Mouse (Mus musculus) embryonic facial prominence, embryonic 11.5 days (tissue): ENCODE measurements around the gene Pkp2. TPM values are rescaled to one million over a fixed set of nuclear protein-coding genes. Genes with fewer than 3 reads are reported as not detected.

Experiments
- ATAC-seq: fragments of 200-750 bp; cut with Nextera tagmentation; replicated peaks from 2 replicates; pipeline ENCODE4 v1.8.0; 2017; ENCODE audit warnings: low read depth; ENCODE audit not compliant: insufficient number of reproducible peaks, low FRiP score, low TSS enrichment
- DNase-seq: peaks from one replicate; pipeline ENCODE4 v3.0.0-alpha.2; 2015; ENCODE audit warnings: low spot score
- H3K27ac ChIP-seq: fragments of 300-500 bp; sonication (generic); replicated peaks from 2 replicates; pipeline ENCODE4 v1.5.1; 2014; ENCODE audit warnings: mild to moderate bottlenecking, low read depth, low read length, control low read depth
- H3K27me3 ChIP-seq: fragments of 300-500 bp; sonication (generic); 2 replicates; pipeline ENCODE4 v1.6.1; 2014; ENCODE audit warnings: mild to moderate bottlenecking, low read length, moderate library complexity, mixed read lengths; ENCODE audit not compliant: control insufficient read depth, insufficient read depth
- H3K36me3 ChIP-seq: fragments of 300-500 bp; sonication (generic); replicated peaks from 2 replicates; pipeline ENCODE4 v1.6.1; 2014; ENCODE audit warnings: low read depth, mild to moderate bottlenecking, low read length, moderate library complexity, mixed read lengths; ENCODE audit not compliant: control insufficient read depth, insufficient read depth
- H3K4me1 ChIP-seq: fragments of 300-500 bp; sonication (generic); 2 replicates; pipeline ENCODE4 v1.6.1; 2014; ENCODE audit warnings: low read length, mixed read lengths; ENCODE audit not compliant: control insufficient read depth, insufficient read depth
- H3K4me2 ChIP-seq: fragments of 300-500 bp; sonication (generic); 2 replicates; pipeline ENCODE4 v1.6.1; 2014; ENCODE audit warnings: low read depth, mild to moderate bottlenecking, control low read depth, low read length, moderate library complexity
- H3K4me3 ChIP-seq: fragments of 300-500 bp; sonication (generic); 2 replicates; pipeline ENCODE4 v1.5.1; 2014; ENCODE audit warnings: low read depth, low read length, control low read depth
- H3K9ac ChIP-seq: fragments of 300-500 bp; sonication (generic); replicated peaks from 2 replicates; pipeline ENCODE4 v1.6.1; 2014; ENCODE audit warnings: mild to moderate bottlenecking, control low read depth, low read length
- H3K9me3 ChIP-seq: fragments of 300-500 bp; sonication (generic); replicated peaks from 2 replicates; pipeline ENCODE4 v1.6.1; 2016; ENCODE audit warnings: mild to moderate bottlenecking, low read length, inconsistent platforms, mixed read lengths; ENCODE audit not compliant: control insufficient read depth
- WGBS: fragments of 180-500 bp; shearing (Covaris S2); extraction: QIAGEN DNeasy Blood & Tissue Kit; methylation state at CpG from one replicate; pipeline ENCODE4 v1.1.7; 2014; 5-methylcytosine and 5-hydroxymethylcytosine counted together
- polyA plus RNA-seq: library from polyadenylated mRNA; unstranded; fragments of >200 nt; fragmentation: Nextera tagmentation; extraction: Ambion mirVana; gene quantifications from 2 replicates; pipeline ENCODE4 v1.2.1, GENCODE M21; 2014

Gene Pkp2
- polyA plus RNA-seq, 1 experiment from 2014 or later, result 5.1 TPM

- Histone ChIP-seq H3K4me3 (no peak overlapping the region), H3K9me3 (no peaks in the 10 kb centered on the region), H3K27ac (no peak overlapping the region), H3K36me3 (no peaks in the 10 kb centered on the region), H3K4me2 (no peak overlapping the region), H3K27me3 (no peaks in the 10 kb centered on the region), H3K9ac (no peak overlapping the region), H3K4me1 (no peaks in the 10 kb centered on the region)
- ATAC-seq (no peak), DNase-seq (no peak)
- 67% methylated on average over 2 of the region's 2 CpGs for whole genome bisulfite sequencing
Measured at GRCm38 (mm10) chr16:16244711-16245110, 31.6 kb downstream of the Pkp2 start.

- DNase-seq (no peak), ATAC-seq (no peak)
- Histone ChIP-seq H3K4me3 (no peak overlapping the region), H3K9me3 (no peaks in the 10 kb centered on the region), H3K36me3 (no peaks in the 10 kb centered on the region), H3K4me1 (no peaks in the 10 kb centered on the region), H3K9ac (no peak overlapping the region), H3K27ac (no peak overlapping the region), H3K4me2 (no peak overlapping the region), H3K27me3 (no peaks in the 10 kb centered on the region)
- 75% methylated on average over 2 of the region's 2 CpGs for WGBS
Measured at GRCm38 (mm10) chr16:16250470-16250869, 37.4 kb downstream of the Pkp2 start.

- peak; percentile 65; the same call in 1 of the 2 replicates for ATAC-seq
- no peaks in the 10 kb centered on the region for H3K36me3 ChIP-seq
Measured at GRCm38 (mm10) chr16:16253326-16254074, 40.4 kb downstream of the Pkp2 start.

GRCm38 (mm10) chr16:16255217-16255616 is 42.1 kb downstream of the Pkp2 start:
- Histone ChIP-seq H3K4me2 (no peak overlapping the region), H3K27ac (no peak overlapping the region), H3K9ac (no peak overlapping the region), H3K4me3 (no peak overlapping the region), H3K9me3 (no peaks in the 10 kb centered on the region), H3K36me3 (no peaks in the 10 kb centered on the region), H3K27me3 (no peaks in the 10 kb centered on the region), H3K4me1 (no peaks in the 10 kb centered on the region)
- ATAC-seq, result no peak
- 73% methylated on average over 1 of the region's 1 CpGs for WGBS
- DNase-seq, result no peak

More at GRCm38 (mm10) chr16:16253326-16254074, 40.4 kb downstream of the Pkp2 start:
- no peaks in the 10 kb centered on the region for H3K9me3 ChIP-seq
- H3K9ac ChIP-seq, result no peak overlapping the region
- no peak overlapping the region for H3K4me3 ChIP-seq
- 30% methylated on average over 4 of the region's 4 CpGs for WGBS
- H3K4me2 ChIP-seq, result no peak overlapping the region
- DNase-seq, result peak; percentile 19
- H3K4me1 ChIP-seq, result no peaks in the 10 kb centered on the region
- no peak overlapping the region for H3K27ac ChIP-seq
- no peaks in the 10 kb centered on the region for H3K27me3 ChIP-seq

- Histone ChIP-seq H3K4me1 (no peaks in the 10 kb centered on the region), H3K27me3 (no peaks in the 10 kb centered on the region), H3K9ac (no peak overlapping the region), H3K9me3 (no peaks in the 10 kb centered on the region), H3K36me3 (no peaks in the 10 kb centered on the region), H3K4me3 (no peak overlapping the region), H3K27ac (no peak overlapping the region), H3K4me2 (no peak overlapping the region)
- no peak for ATAC-seq
- 77% methylated on average over 7 of the region's 7 CpGs for WGBS
- no peak for DNase-seq
Measured at GRCm38 (mm10) chr16:16255874-16256273, 42.8 kb downstream of the Pkp2 start.

GRCm38 (mm10) chr16:16256672-16257071 is 43.6 kb downstream of the Pkp2 start:
- Histone ChIP-seq H3K9me3 (no peaks in the 10 kb centered on the region), H3K27ac (no peak overlapping the region), H3K36me3 (no peaks in the 10 kb centered on the region), H3K4me3 (no peak overlapping the region), H3K9ac (no peak overlapping the region), H3K4me2 (no peak overlapping the region), H3K27me3 (no peaks in the 10 kb centered on the region), H3K4me1 (no peaks in the 10 kb centered on the region)
- DNase-seq (no peak), ATAC-seq (no peak)
- WGBS, result 82% methylated on average over 1 of the region's 1 CpGs

GRCm38 (mm10) chr16:16260882-16261281 is 47.8 kb downstream of the Pkp2 start:
- Histone ChIP-seq H3K4me1 (no peaks in the 10 kb centered on the region), H3K4me2 (no peak overlapping the region), H3K27ac (no peak overlapping the region), H3K36me3 (no peaks in the 10 kb centered on the region), H3K27me3 (no peaks in the 10 kb centered on the region), H3K4me3 (no peak overlapping the region), H3K9ac (no peak overlapping the region), H3K9me3 (no peaks in the 10 kb centered on the region)
- WGBS, result 95% methylated on average over 5 of the region's 5 CpGs
- ATAC-seq, result no peak
- no peak for DNase-seq

- Histone ChIP-seq H3K27ac (no peak overlapping the region), H3K9ac (no peak overlapping the region), H3K9me3 (no peaks in the 10 kb centered on the region), H3K4me3 (no peak overlapping the region), H3K4me1 (no peaks in the 10 kb centered on the region), H3K27me3 (no peaks in the 10 kb centered on the region), H3K36me3 (no peaks in the 10 kb centered on the region), H3K4me2 (no peak overlapping the region)
- DNase-seq (no peak), ATAC-seq (no peak)
- WGBS, result 90% methylated on average over 6 of the region's 6 CpGs
Measured at GRCm38 (mm10) chr16:16261481-16261880, 48.4 kb downstream of the Pkp2 start.
